Mouse (Mus musculus): ENCODE measurements at regions not wholly inside any gene's neighbourhood (a gene's known extent, or its start where the extent isn't known, plus 50 kb on each side); places are given as distances from the start of the nearest gene placed in this dataset.

DNA sequence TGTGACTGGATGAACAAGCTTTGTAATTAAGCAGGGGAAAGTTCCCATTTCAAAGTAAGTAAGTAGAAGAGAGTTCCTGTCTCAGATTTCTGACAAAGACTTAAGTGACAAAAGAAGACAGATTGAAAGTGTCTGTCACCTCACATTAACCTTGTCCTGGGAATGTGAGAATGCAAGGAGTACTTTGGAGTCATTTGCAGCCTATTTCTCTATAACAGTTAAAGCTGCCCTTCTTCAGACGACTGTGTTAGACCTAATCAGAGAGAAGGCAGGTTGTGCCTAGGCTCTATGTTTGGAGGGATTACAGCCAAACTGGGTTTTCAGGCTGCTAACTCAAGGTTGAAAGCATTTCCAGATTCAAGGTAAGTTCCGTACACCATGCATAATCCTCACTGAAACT lies 446.5 kb downstream of the Pdgfc start:
- DNase-seq, result no peak

- DNase-seq, result no peak
Observed at GRCm38 (mm10) chr3:81483363-81483762, 447.1 kb downstream of the Pdgfc start.

GRCm38 (mm10) chr3:81505316-81505715 lies 427.1 kb upstream of the Ctso start:
- no peak for DNase-seq

GRCm38 (mm10) chr3:81508611-81509010 lies 423.8 kb upstream of the Ctso start:
- DNase-seq, result no peak

DNA sequence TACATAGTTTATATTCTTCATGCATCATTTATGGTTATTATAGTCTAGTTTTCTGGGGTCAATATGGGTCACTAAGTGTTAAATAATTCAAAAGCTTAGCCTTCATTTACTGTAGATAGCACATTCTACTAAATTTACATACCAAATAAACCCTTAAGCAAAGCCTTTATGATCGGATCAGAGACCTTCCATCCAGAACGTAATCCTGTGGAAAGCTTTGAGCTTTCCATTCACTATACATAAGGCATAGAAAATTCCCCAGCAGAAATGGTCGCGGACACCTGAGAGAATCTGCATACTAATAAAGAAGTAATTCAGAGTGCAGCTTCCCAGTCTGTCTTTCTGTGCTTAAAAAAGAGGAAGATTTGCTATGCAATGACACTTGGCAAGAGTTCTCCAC lies 410.6 kb upstream of the Ctso start:
- no peak for DNase-seq

- no peak for DNase-seq
Observed at GRCm38 (mm10) chr3:81530872-81531271, 401.5 kb upstream of the Ctso start.

DNA sequence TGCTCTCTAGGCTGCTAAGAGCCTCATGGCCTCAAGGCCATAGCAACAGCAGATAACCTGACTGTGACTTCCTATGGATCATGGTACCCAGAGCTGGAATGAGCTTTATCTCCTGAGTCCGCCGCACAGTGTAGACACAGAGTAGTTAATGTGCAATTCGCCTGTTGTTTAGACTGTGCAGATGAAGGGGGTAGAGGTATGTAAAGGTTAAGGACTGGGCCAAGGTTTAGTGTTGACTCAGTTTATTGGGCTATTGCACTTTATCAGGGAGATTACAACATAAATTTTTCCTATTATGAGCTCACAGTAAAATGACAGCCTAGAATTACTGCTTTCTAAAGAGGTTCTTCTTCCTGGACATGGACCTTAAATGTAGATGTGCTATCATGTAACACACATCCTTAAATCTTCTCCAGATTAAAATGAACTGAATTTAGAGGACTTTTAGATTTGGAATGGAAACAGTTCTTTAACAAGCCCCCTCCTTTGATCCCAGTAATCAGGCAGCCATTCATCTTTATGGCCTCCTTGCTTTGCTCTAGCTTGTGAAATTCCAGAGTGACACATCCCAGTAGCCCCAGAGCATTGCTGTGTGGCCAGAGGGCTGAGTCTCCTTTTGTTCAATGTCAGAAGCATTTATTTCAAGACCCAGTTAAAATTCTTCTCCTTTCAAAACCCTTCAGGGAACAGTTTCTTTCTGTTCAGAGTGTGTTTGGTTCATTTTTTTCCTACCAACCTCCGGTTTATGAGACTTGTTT lies 396.8 kb upstream of the Ctso start:
- no peak for DNase-seq

- DNase-seq, result no peak
Observed at GRCm38 (mm10) chr3:81554773-81555172, 377.6 kb upstream of the Ctso start.

DNA sequence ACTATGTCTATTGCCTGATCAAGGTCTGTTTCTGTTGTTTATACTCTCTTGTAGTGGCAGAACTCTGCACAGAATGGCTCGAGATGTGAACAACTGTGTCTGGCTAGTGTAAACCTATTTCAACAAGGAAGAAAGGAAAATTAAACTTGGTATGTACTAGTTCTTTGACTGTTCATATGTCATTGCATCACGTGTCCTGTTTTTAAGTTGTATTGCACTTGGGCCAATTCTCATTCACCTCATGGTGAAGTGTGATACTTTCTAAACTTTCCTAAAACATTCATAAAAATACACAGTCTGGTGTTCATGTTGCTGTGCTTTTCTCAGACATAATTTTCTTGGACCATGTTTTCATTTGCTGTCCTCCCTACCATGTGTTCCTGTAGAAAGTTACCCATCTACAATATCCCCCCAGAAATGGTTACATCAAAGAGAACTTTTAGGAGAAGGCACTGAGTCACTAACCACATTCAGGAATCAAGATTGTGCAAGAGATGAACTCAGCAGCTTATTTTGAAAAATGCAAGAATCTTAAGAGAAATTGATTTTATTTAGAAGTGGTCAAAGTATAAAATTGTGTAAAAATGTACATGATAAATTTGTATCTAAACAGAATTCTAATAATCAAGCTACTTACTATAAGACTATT lies 369.7 kb upstream of the Ctso start:
- no peak for DNase-seq

DNA sequence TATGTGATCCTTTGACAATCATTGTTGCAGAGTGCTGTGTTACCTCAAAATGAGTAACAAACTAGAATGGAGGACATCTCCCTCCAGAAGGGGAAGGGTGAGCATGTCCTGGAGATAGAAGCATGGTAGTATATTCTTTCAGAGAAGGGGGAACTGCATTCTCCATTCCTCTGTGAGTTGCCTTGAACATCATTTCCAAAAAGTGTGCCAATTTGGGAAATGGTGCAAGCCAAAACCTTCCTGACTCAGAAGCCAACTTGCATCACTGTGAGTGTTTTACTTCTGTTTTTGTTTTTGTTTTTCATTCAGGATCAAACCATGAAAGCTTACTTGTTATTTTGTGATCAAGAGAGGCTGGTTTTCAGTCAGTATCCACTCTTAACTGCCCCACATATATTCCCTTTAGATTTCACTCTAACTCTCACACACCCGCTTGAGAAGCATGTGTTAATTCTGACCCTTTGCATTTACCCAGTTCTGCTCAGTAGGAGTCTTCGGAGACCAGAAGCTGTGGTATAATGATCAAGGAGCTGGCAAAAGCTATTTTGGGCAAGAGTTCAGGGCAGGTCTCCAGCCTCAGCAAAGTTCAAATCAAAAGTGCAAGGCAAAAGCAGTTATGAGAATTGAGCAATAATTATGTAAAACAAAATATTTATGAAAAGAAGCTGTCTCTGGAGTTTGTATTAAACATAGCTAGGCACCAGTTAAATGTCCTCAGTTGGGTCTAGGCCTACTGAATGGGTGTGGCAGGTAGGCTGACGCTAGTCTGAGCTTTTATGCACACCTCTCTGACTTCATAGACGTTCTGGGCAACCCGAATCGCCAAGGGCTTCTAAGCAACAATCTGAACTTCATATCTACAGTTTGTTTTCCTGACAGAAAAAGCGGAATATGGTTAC lies 368.3 kb upstream of the Ctso start:
- no peak for DNase-seq

- DNase-seq, result no peak
Observed at GRCm38 (mm10) chr3:81564757-81565063, 367.7 kb upstream of the Ctso start.

GRCm38 (mm10) chr3:81583387-81584027 lies 348.9 kb upstream of the Ctso start:
- DNase-seq, result no peak

DNA sequence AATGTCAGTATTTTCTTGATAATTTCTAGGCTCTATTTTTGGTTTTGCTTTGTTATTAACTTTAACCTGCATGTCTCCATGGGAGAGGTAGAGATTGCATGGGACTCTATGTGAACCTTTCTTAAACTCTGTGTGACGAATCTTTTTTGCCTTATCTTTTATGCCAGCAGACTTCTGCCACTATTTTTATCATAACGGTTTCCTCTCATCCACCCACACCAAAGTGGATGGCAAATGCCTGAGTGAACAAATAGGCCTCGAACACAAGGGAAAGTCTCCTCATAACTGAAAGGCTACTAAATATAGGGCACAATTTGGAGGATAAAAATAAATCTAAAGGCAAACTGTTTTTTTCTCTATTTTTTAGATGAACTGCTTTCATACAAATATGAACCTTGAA lies 343.3 kb upstream of the Ctso start:
- no peak for DNase-seq

DNA sequence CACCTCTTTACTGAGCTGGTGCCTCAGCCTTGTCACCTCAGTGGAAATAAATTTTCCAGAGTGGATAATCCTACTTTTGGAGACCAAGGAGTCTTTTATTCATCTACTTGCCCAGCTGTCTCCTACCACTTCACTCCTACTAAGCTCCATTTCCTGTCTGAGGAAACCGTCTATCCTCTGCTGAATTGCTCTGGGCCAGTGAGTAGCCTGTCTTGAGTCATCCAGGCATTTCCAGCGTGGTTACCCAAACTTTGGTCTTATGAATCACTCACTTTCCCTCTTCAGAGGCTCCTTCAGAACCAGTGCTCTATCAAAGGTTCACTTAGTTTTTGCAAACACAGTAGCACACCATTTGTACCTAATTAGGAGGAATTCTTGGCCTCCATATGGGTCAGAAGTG lies 303.2 kb upstream of the Ctso start:
- no peak for DNase-seq

GRCm38 (mm10) chr3:81658490-81658889 lies 273.9 kb upstream of the Ctso start:
- DNase-seq, result no peak

DNA sequence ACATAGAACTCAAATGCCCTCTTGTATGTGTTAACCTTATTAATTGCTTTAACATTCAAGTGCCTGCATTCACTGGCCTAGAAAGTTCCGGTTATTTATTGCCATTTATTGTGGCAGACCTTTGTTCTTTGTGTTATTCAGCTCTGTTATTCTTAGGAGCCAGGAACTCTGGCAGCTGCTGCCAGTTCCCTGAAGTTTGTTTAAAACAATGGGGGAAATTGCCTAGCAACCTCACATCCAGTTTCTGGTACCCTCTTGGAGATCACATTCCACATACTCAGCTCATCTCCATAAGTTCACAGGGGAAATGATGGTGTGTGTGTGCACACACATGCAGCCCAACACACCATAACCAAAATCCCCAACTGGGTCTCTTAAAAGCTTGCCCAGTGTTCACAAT lies 270.8 kb upstream of the Ctso start:
- DNase-seq, result no peak

DNA sequence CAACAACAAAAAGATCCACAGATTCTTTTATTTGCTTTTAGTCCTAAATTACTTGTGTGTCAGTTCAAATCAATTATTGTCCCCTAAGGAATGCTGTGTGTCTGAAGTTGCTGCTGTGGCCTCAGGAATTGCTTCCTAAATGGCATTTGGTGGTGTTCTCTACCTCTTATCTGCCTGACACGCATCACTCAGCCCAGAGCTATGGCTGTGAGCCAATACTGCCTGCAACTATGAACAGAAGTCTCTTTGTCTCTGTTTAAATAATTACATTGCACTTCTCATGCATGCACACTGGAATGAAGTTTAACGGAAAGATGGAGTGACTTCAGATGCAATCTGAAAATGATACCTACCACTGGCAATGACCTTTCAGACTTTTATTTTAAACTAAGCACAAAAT lies 266.1 kb upstream of the Ctso start:
- DNase-seq, result no peak

GRCm38 (mm10) chr3:81676570-81676969 lies 255.8 kb upstream of the Ctso start:
- DNase-seq, result no peak

DNA sequence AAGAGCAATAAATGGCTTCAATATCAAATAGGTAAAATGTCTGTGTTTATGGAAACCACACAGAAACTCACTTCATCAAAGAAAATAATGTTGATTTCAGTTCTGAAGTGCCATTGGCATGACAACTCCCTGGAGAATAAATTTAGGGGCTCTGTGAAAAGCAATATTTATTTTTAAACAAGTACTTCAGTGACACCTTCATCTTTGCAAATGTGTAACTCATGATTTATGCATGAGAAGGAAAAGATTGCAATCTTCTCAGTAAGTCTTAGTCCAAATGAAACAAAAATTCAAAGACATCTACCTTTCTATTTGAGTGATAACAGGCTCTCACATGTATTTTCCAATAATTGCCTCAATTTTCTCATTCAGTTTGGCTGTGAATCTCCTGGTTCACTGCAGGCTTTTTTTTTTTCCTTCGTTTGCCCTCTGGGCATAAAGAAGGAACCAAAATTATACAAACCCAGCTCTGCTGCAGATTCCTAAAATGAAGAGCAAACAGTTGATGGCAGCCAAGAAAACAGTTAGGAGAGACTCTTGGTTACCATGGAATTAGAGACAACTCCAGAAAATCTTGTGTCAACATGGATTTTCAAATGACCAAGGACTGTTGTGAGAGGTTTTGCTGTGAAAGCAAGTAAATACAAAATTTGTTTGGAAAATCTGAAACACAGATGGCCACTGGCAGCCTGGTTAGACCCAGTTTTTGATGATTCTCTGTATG lies 230.3 kb upstream of the Ctso start:
- no peak for DNase-seq

GRCm38 (mm10) chr3:81718911-81719310 lies 213.5 kb upstream of the Ctso start:
- DNase-seq, result no peak

DNA sequence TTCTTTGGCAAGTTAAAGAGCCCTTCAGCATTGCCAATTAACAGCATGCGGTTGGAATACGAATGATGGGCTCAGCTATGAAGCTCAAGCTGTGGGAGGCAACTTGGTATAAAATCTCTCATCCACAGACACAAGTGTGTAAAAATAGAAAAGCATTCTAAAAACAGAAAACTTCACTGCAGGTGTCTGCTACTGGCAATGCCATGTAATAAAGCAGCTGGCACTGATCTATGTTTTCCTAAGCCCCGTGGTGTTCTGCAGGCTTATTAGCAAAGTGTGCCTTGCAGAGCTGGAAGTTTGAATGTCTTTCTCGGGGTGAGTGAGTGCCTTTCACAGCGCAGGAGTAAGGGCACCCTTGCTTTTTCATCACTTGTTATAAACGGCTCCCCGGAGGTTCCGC lies 196.9 kb upstream of the Ctso start:
- no peak for DNase-seq

DNA sequence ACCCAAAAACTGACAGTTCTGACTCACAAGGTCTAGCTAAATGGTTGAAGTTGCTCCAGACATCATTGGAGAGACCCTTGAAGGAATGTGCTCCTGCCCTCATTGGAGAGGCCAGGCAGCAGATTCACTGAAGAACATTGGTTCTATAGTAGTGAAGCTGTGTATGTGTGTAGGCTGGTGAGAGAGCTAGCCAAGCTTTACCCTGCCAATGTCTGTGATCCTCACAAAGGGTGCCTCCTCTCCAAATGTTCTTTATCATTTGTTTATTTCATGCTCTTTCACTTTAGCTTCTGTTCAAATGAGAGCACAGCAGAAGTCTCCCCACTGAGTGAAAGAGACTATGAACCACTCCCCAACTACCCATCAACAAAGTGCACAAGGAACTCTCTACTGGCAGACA lies 195.6 kb upstream of the Ctso start:
- no peak for DNase-seq

- no peak for DNase-seq
Observed at GRCm38 (mm10) chr3:81742124-81742523, 190.3 kb upstream of the Ctso start.
